Mouse (Mus musculus): Measurements from ENCODE around the gene Stx12.

GRCm38 (mm10) chr4:132871116-132871515 is 13.2 kb downstream of the Stx12 start:
- TF ChIP-seq POLR2A (IDR thresholded peaks at IDR 0.05; ENCODE audit: borderline replicate concordance, extremely low read depth, insufficient read depth, insufficient read length, poor library complexity, severe bottlenecking) = no peak
- no peak for TF ChIP-seq CTCF (IDR thresholded peaks at IDR 0.05; ENCODE audit: borderline replicate concordance, extremely low read depth, insufficient read depth, insufficient read length)

All from brain, embryonic 14.5 days (tissue).